Mouse (Mus musculus): ENCODE results near the gene Srm. TPM values are rescaled to one million over a fixed set of nuclear protein-coding genes. Genes with fewer than 3 reads are reported as not detected.

Gene Srm
- polyA plus RNA-seq, 1 experiment, result 3.4 TPM

GRCm38 (mm10) chr4:148604541-148605165 is 13.3 kb downstream of the Srm start:
- peaks cover 12% of the 10 kb centered on the region for H3K36me3 ChIP-seq (ENCODE audit: control insufficient read depth)
- H3K4me3 ChIP-seq (replicated peaks), result no peak overlapping the region
- H3K4me1 ChIP-seq (ENCODE audit: control insufficient read depth), result 0 out of 2 replicates have a peak, but pooled peaks cover 2% of the 10 kb centered on the region
- H3K9me3 ChIP-seq (ENCODE audit: control insufficient read depth, low read length), result peaks cover 5% of the 10 kb centered on the region
- TF ChIP-seq GATA1 (IDR thresholded peaks at IDR 0.05; ENCODE audit: low read length) (no peak), TAL1 (IDR thresholded peaks at IDR 0.05; ENCODE audit: low read length) (no peak)
- no peaks in the 10 kb centered on the region for H3K27me3 ChIP-seq (ENCODE audit: control insufficient read depth)

GRCm38 (mm10) chr4:148607758-148608157 is 16.5 kb downstream of the Srm start:
- Histone ChIP-seq H3K36me3 (ENCODE audit: control insufficient read depth) (peaks cover 39% of the 10 kb centered on the region), H3K4me1 (ENCODE audit: control insufficient read depth) (0 out of 2 replicates have a peak, but pooled peaks cover 2% of the 10 kb centered on the region), H3K4me3 (replicated peaks) (no peak overlapping the region), H3K9me3 (ENCODE audit: control insufficient read depth, low read length) (no peaks in the 10 kb centered on the region), H3K27me3 (ENCODE audit: control insufficient read depth) (no peaks in the 10 kb centered on the region)
- TF ChIP-seq GATA1 (IDR thresholded peaks at IDR 0.05; ENCODE audit: low read length) (no peak), TAL1 (IDR thresholded peaks at IDR 0.05; ENCODE audit: low read length) (no peak)

GRCm38 (mm10) chr4:148609805-148610204 is 18.5 kb downstream of the Srm start:
- H3K9me3 ChIP-seq (ENCODE audit: control insufficient read depth, low read length), result no peaks in the 10 kb centered on the region
- H3K27me3 ChIP-seq (ENCODE audit: control insufficient read depth), result no peaks in the 10 kb centered on the region
- no peaks in the 10 kb centered on the region for H3K4me1 ChIP-seq (ENCODE audit: control insufficient read depth)
- TF ChIP-seq GATA1 (IDR thresholded peaks at IDR 0.05; ENCODE audit: low read length) (no peak), TAL1 (IDR thresholded peaks at IDR 0.05; ENCODE audit: low read length) (no peak)
- peaks cover 59% of the 10 kb centered on the region for H3K36me3 ChIP-seq (ENCODE audit: control insufficient read depth)
- no peak overlapping the region for H3K4me3 ChIP-seq (replicated peaks)

- no peak overlapping the region for H3K4me3 ChIP-seq (replicated peaks)
- TF ChIP-seq GATA1 (IDR thresholded peaks at IDR 0.05; ENCODE audit: low read length) (no peak), TAL1 (IDR thresholded peaks at IDR 0.05; ENCODE audit: low read length) (no peak)
- H3K36me3 ChIP-seq (ENCODE audit: control insufficient read depth), result peaks cover 68% of the 10 kb centered on the region
- no peaks in the 10 kb centered on the region for H3K9me3 ChIP-seq (ENCODE audit: control insufficient read depth, low read length)
- H3K4me1 ChIP-seq (ENCODE audit: control insufficient read depth), result no peaks in the 10 kb centered on the region
- H3K27me3 ChIP-seq (ENCODE audit: control insufficient read depth), result no peaks in the 10 kb centered on the region
Observed at GRCm38 (mm10) chr4:148610631-148611364, 19.5 kb downstream of the Srm start.

GRCm38 (mm10) chr4:148612557-148612956 is 21.3 kb downstream of the Srm start:
- peaks cover 81% of the 10 kb centered on the region for H3K36me3 ChIP-seq (ENCODE audit: control insufficient read depth)

GRCm38 (mm10) chr4:148613738-148614137 is 22.4 kb downstream of the Srm start:
- TF ChIP-seq TAL1 (IDR thresholded peaks at IDR 0.05; ENCODE audit: low read length) (no peak), GATA1 (IDR thresholded peaks at IDR 0.05; ENCODE audit: low read length) (no peak)
- H3K27me3 ChIP-seq (ENCODE audit: control insufficient read depth), result no peaks in the 10 kb centered on the region
- H3K36me3 ChIP-seq (ENCODE audit: control insufficient read depth), result peaks cover 93% of the 10 kb centered on the region
- H3K4me3 ChIP-seq (replicated peaks), result no peak overlapping the region
- H3K9me3 ChIP-seq (ENCODE audit: control insufficient read depth, low read length), result no peaks in the 10 kb centered on the region
- no peaks in the 10 kb centered on the region for H3K4me1 ChIP-seq (ENCODE audit: control insufficient read depth)

More at GRCm38 (mm10) chr4:148612557-148612956, 21.3 kb downstream of the Srm start:
- TF ChIP-seq TAL1 (IDR thresholded peaks at IDR 0.05; ENCODE audit: low read length) (no peak), GATA1 (IDR thresholded peaks at IDR 0.05; ENCODE audit: low read length) (no peak)
- H3K27me3 ChIP-seq (ENCODE audit: control insufficient read depth), result no peaks in the 10 kb centered on the region
- H3K4me1 ChIP-seq (ENCODE audit: control insufficient read depth), result no peaks in the 10 kb centered on the region
- H3K9me3 ChIP-seq (ENCODE audit: control insufficient read depth, low read length), result no peaks in the 10 kb centered on the region
- no peak overlapping the region for H3K4me3 ChIP-seq (replicated peaks)

- H3K4me1 ChIP-seq (ENCODE audit: control insufficient read depth), result peaks cover 13% of the 10 kb centered on the region
- H3K36me3 ChIP-seq (ENCODE audit: control insufficient read depth), result peaks cover 100% of the 10 kb centered on the region
- H3K27me3 ChIP-seq (ENCODE audit: control insufficient read depth), result no peaks in the 10 kb centered on the region
- H3K4me3 ChIP-seq (replicated peaks), result no peak overlapping the region
- H3K9me3 ChIP-seq (ENCODE audit: control insufficient read depth, low read length), result no peaks in the 10 kb centered on the region
- no peak for TF ChIP-seq GATA1 (IDR thresholded peaks at IDR 0.05; ENCODE audit: low read length)
Observed at GRCm38 (mm10) chr4:148619805-148620204, 28.5 kb downstream of the Srm start.

- peaks cover 19% of the 10 kb centered on the region for H3K4me1 ChIP-seq (ENCODE audit: control insufficient read depth)
- no peaks in the 10 kb centered on the region for H3K27me3 ChIP-seq (ENCODE audit: control insufficient read depth)
- no peak overlapping the region for H3K4me3 ChIP-seq (replicated peaks)
- peaks cover 98% of the 10 kb centered on the region for H3K36me3 ChIP-seq (ENCODE audit: control insufficient read depth)
- no peak for TF ChIP-seq GATA1 (IDR thresholded peaks at IDR 0.05; ENCODE audit: low read length)
- no peak for TF ChIP-seq TAL1 (IDR thresholded peaks at IDR 0.05; ENCODE audit: low read length)
- no peaks in the 10 kb centered on the region for H3K9me3 ChIP-seq (ENCODE audit: control insufficient read depth, low read length)
Observed at GRCm38 (mm10) chr4:148620718-148621117, 29.4 kb downstream of the Srm start.

- Histone ChIP-seq H3K27me3 (ENCODE audit: control insufficient read depth) (no peaks in the 10 kb centered on the region), H3K9me3 (ENCODE audit: control insufficient read depth, low read length) (no peaks in the 10 kb centered on the region), H3K4me3 (replicated peaks) (no peak overlapping the region), H3K4me1 (ENCODE audit: control insufficient read depth) (peaks cover 29% of the 10 kb centered on the region), H3K36me3 (ENCODE audit: control insufficient read depth) (peaks cover 81% of the 10 kb centered on the region)
- TF ChIP-seq TAL1 (IDR thresholded peaks at IDR 0.05; ENCODE audit: low read length) (no peak), GATA1 (IDR thresholded peaks at IDR 0.05; ENCODE audit: low read length) (no peak)
Observed at GRCm38 (mm10) chr4:148622485-148622884, 31.2 kb downstream of the Srm start.

All from erythroblast, embryonic 14.5 days (primary cell).